Mouse (Mus musculus) brain, embryonic 14.5 days (tissue): Measurements from ENCODE around the gene Sema4b.

ENCODE experiments used
- CTCF ChIP-seq: fragments of 200-500 bp; IDR thresholded peaks from 2 replicates; pipeline ENCODE4 v1.5.1; 2012; ENCODE audit warnings: inconsistent platforms, mild to moderate bottlenecking, moderate library complexity, borderline replicate concordance; ENCODE audit not compliant: insufficient read depth, insufficient read length; ENCODE audit errors: extremely low read depth
- POLR2A ChIP-seq: fragments of 200-500 bp; IDR thresholded peaks from 2 replicates; pipeline ENCODE4 v1.6.1; 2012; ENCODE audit warnings: mild to moderate bottlenecking, inconsistent platforms, borderline replicate concordance; ENCODE audit not compliant: poor library complexity, insufficient read depth, insufficient read length, severe bottlenecking; ENCODE audit errors: extremely low read depth

DNA sequence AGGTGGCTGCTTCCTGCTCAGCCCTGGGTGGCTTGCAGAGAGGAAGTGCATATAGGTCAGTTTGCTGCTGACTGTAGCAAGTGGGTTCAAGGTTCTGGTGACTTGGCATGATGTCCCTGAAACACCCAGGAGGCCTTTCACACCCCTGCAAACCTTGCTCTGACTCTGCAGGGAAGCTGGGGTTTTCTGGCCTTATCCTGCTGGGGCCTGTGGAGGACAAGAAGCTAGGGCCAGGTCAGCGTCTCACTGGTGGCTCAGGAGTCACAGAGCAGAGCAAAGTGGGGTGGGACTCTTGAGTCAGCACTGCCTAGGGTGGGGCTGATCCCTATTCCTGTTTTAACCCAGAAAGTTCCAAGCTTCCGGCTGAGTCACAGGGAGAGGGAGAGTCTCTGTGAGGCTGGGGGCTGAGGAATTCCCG, 20.7 kb downstream of the Sema4b start:
- TF ChIP-seq CTCF (no peak), POLR2A (no peak)
